Mouse (Mus musculus): ENCODE data around the gene Ptgfrn. TPM values are rescaled to one million over a fixed set of nuclear protein-coding genes. Genes with fewer than 3 reads are reported as not detected.

The Ptgfrn gene
- total RNA-seq, 2 experiments from 2014 or later = 10.4 to 11.0 TPM

DNA sequence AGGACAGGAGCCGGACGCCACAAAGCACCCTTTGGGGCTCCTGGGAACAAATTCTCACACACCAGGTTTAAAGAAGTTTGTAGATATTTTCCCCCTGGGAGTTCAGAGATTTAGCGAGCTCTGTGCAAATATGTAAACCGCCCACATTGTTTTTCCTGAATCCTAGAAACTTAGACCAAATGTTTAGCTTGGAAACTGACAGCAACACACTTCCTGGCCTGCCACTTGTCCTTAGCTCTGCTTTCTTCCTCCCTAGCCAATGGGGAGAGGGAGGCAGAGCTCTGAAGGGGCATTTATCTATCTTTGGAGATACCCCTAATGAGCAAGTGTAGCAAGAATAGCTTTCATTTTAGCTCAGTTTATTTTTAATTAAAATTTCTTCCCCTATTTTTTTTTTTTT is 94.8 kb downstream of the Ptgfrn start:
- H3K27ac ChIP-seq = no peak overlapping the region
- no peak for DNase-seq (ENCODE audit: low spot score in 2 of 2)
- H3K4me3 ChIP-seq = no peak overlapping the region
- no peak for TF ChIP-seq CTCF (conservative IDR thresholded peaks at IDR 0.05)

DNA sequence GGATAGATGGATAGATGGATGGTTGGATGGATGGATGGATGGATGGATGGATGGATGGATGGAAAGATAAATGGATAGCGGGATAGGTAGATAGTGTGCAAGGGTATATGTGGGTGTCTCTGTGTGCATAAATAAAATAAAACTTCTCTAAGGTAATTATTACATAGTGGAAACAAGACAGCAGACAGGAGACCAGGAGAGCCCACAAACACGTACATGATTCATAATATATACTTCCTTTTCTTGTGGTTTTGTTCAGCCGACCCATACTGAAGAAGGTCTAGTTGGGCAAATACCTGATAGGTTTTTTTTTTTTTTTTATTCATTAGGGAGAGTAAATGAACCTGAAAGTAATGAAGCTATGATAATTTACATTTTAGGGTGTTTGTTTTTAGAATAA is 96.5 kb downstream of the Ptgfrn start:
- TF ChIP-seq CTCF (conservative IDR thresholded peaks at IDR 0.05) = no peak
- no peak for DNase-seq (ENCODE audit: low spot score in 2 of 2)
- H3K4me3 ChIP-seq = no peak overlapping the region
- H3K27ac ChIP-seq = no peak overlapping the region

- H3K4me3 ChIP-seq = no peak overlapping the region
- TF ChIP-seq CTCF (conservative IDR thresholded peaks at IDR 0.05) = no peak
- DNase-seq (ENCODE audit: low spot score in 2 of 2) = no peak
- H3K27ac ChIP-seq = no peak overlapping the region
Measured at GRCm38 (mm10) chr3:101013005-101013404, 97.1 kb downstream of the Ptgfrn start.

DNA sequence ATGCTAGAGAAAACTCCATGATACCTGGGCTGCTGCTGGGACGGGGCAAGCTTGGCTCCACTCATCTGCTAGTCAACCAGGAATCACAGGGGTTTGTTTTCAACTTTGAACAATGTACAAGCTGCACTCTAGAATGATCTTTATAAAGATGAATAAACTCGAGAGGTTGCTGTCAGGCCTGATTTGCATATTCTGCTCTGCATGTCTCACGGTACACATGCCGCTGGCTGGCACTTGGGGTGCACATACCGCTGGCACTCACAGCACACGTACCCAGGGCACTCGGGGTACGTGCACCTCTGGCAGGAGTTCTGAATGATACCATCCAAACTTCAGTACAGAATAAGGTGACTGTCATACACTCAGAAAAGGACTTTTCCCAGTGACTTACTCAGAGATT is 97.5 kb downstream of the Ptgfrn start:
- DNase-seq (ENCODE audit: low spot score in 2 of 2) = no peak
- TF ChIP-seq CTCF (conservative IDR thresholded peaks at IDR 0.05) = no peak
- Histone ChIP-seq H3K27ac (no peak overlapping the region; the same call in 1 of the 2 replicates), H3K4me3 (no peak overlapping the region)

DNA sequence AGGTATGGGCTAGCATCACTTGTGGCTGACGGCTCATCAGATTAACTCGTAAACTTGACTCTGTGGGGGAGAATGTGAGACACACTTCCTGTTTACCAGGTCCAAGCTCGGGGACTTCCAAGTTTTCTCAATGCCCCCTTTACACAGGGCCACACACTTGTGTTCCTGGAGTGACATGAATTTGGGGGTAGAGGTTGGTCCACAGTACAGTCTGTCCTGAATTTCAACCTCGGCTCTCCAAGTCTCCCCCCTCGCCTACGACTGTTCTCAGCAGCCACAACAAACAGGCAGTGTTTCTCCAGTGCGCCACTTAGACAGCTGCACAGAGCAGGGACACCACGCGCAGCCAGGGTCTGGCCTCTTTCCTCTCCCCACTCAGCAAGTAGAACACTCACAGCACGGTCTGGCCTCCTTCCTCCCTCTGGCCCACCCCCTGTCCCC is 97.9 kb downstream of the Ptgfrn start:
- H3K4me3 ChIP-seq = no peak overlapping the region
- DNase-seq (ENCODE audit: low spot score in 2 of 2) = no peak
- TF ChIP-seq CTCF (conservative IDR thresholded peaks at IDR 0.05) = no peak
- H3K27ac ChIP-seq = peak overlapping the region; percentile 18; the same call in 1 of the 2 replicates

DNA sequence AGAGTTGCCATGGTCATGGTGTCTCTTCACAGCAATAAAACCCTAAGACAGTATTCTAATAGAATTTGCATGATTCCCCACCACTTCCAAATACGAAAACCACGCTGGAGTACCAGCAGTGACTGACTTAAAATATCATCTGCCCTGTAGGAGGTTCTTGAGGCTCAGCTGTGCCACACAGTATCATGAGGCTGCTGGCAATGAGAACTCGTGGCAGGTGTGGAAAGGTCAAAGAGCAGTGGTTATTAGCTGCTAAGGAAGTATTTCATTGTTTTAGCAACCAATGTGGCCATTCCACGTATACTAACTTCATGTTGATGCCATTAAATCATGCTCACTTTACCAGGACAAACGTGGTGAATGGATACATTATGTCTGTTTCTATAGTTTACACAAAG is 98.9 kb downstream of the Ptgfrn start:
- no peak overlapping the region for H3K4me3 ChIP-seq
- H3K27ac ChIP-seq = no peak overlapping the region
- no peak for DNase-seq (ENCODE audit: low spot score in 2 of 2)
- no peak for TF ChIP-seq CTCF (conservative IDR thresholded peaks at IDR 0.05)

- DNase-seq (ENCODE audit: low spot score in 2 of 2) = no peak
- TF ChIP-seq CTCF (conservative IDR thresholded peaks at IDR 0.05) = no peak
Measured at GRCm38 (mm10) chr3:101010589-101011202, 99.4 kb downstream of the Ptgfrn start.

DNA sequence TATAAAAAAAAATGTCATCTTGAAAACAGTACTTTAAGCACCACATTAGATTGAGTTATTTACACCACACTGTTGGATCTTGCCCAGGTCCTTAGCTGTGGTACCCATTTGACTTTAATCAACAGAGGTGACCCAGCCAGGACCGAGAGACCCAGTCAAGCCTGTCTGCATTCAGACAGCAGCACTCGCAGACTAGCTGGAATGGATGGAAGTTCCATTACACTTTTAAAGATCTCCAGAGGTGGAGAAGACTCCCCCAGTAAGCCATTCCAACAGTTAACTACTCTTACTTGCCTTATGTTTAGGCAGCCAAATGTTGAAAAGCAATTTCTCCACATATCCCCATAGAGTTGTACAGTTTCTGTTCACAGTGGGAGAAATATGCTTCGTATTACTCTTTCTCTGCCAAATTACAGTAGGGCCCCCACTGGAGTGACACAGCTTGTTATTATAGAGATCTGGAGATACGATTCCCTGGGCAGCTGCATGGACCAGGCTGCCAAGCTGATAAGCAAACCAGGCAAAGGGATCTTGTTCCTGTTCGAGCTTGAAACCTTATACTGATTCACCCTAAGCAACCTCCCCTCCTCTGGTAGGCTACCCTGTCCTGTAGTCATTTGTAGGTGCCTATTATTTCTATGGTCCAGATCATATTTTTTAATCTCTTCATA is 102.8 kb downstream of the Ptgfrn start:
- H3K4me3 ChIP-seq = no peak overlapping the region
- no peak for TF ChIP-seq CTCF (conservative IDR thresholded peaks at IDR 0.05)
- no peak overlapping the region for H3K27ac ChIP-seq
- DNase-seq (ENCODE audit: low spot score in 2 of 2) = no peak

More at GRCm38 (mm10) chr3:101010589-101011202, 99.4 kb downstream of the Ptgfrn start:
- no peak overlapping the region for H3K27ac ChIP-seq
- no peak overlapping the region for H3K4me3 ChIP-seq

- no peak for TF ChIP-seq CTCF (conservative IDR thresholded peaks at IDR 0.05)
- H3K27ac ChIP-seq = no peak overlapping the region
- H3K4me3 ChIP-seq = no peak overlapping the region
- no peak for DNase-seq (ENCODE audit: low spot score in 2 of 2)
Measured at GRCm38 (mm10) chr3:101005392-101005791, 104.7 kb downstream of the Ptgfrn start.

DNA sequence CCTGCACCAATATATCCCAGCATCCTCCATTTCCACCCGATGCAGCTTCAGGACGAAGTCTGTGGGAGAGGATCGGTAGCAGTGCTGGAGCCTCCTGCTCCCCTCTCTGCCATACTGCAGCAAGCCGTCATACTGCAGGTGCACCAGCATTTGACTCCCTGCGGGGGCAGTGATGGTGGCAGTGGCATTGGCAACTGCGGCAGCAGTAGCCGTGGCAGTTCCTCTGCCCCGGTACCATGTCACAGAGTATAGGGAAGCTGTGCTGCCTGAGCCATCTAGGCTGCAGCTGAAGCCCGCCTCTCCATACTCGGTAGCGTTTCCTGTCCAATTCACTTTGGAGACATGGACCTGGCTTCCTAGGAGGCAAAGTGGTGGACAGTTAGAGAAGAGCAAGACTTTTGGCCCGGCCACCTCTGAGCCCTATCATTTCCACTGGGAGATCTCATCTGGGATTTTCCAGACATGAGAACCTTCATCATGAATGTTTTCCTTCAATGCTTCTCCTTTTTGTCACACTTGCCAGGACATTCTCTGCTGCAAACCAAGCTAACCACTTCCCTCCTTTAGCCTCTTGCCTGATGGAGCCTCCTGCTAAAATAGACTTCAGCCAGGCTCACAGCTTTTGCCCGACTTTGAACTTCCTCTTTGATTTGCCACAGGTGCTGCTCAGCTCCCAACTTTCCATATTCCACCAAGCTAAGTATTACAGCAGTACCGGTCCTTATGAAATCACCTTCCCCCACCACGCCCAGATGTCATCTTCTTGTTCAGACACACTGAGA is 106.3 kb downstream of the Ptgfrn start:
- H3K27ac ChIP-seq = no peak overlapping the region
- TF ChIP-seq CTCF (conservative IDR thresholded peaks at IDR 0.05) = no peak
- no peak overlapping the region for H3K4me3 ChIP-seq
- no peak for DNase-seq (ENCODE audit: low spot score in 2 of 2)

DNA sequence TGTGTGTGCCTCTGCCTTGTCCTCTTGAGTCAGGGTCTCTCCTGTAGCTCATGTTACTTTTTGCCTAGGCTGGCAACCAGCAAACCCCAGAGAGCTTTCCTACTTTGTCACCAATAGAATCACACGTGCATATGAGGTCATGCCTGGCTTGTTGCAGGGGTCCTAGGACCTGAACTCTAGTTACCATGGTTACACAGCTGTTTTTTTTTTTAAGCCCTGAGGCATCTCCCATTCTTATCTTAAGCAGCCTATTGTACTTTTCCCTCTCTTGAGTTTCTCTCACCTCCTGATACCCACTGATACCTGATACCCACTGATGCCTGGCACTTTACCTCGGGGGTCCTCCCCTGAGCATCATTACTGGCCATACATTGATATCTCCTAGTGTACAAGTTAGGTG is 110.3 kb downstream of the Ptgfrn start:
- H3K4me3 ChIP-seq = no peak overlapping the region
- DNase-seq (ENCODE audit: low spot score in 2 of 2) = no peak
- H3K27ac ChIP-seq = no peak overlapping the region
- no peak for TF ChIP-seq CTCF (conservative IDR thresholded peaks at IDR 0.05)

DNA sequence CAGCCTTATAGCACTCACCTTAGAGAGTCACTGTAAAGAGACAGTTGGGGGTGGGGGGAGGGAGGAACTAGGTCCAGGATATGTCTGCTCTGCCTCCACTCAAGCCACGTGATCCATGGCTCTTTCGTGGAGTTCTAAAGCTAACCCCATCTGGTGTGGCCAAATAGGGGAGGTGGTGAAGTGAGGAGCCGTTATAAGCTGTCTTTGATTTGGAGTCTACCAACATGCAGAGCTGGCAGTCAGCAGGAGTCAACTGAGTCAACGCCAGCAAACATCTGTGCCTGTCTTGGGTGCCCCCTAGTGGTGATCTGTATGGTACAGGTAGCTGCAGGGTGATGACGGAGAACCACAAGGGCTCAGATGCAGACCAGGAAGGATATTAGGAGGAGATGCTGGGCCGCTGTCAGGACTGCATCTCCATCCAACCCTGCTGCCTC is 111.2 kb downstream of the Ptgfrn start:
- peak; percentile 90 for TF ChIP-seq CTCF (conservative IDR thresholded peaks at IDR 0.05)
- Histone ChIP-seq H3K4me3 (no peak overlapping the region), H3K27ac (no peak overlapping the region)
- peak; percentile 36 to 71 for DNase-seq (ENCODE audit: low spot score in 2 of 2)

All from layer of hippocampus, adult 2 months (tissue).